Mouse (Mus musculus) myocyte (in vitro differentiated cells): ENCODE results near the gene Fetub.

Experiments used
- CEBPB ChIP-seq: IDR thresholded peaks from 2 replicates; pipeline ENCODE4 v1.6.1; 2011; ENCODE audit warnings: mild to moderate bottlenecking, moderate library complexity; ENCODE audit not compliant: poor library complexity, insufficient read depth, severe bottlenecking
- MAX ChIP-seq: IDR thresholded peaks from one replicate; pipeline ENCODE4 v1.6.1; 2011; ENCODE audit warnings: low read depth, mild to moderate bottlenecking, control low read depth
- MYOG ChIP-seq, 3 experiments: IDR thresholded peaks; one replicate each; pipeline ENCODE4 v1.6.1; 2011; ENCODE audit warnings: control low read depth in 2 of 3, low read depth in 2 of 3, mild to moderate bottlenecking in 2 of 3; ENCODE audit not compliant: insufficient read length in 2 of 3, control insufficient read depth in 1 of 3, insufficient read depth in 1 of 3
- POLR2A ChIP-seq: IDR thresholded peaks from one replicate; pipeline ENCODE4 v1.6.1; 2011; ENCODE audit warnings: low read depth, mild to moderate bottlenecking, control low read depth, moderate library complexity; ENCODE audit not compliant: insufficient read length
- POLR2AphosphoS2 ChIP-seq: IDR thresholded peaks from one replicate; pipeline ENCODE4 v1.6.1; 2011; ENCODE audit warnings: low read depth, control low read depth; ENCODE audit not compliant: insufficient read length
- TCF12 ChIP-seq: IDR thresholded peaks from one replicate; pipeline ENCODE4 v1.6.1; 2011; ENCODE audit warnings: mild to moderate bottlenecking, control low read depth; ENCODE audit not compliant: poor library complexity, insufficient read depth, severe bottlenecking
- TCF3 ChIP-seq: IDR thresholded peaks from one replicate; pipeline ENCODE4 v1.6.1; 2011; ENCODE audit warnings: low read depth, control low read depth; ENCODE audit not compliant: insufficient read length
- USF1 ChIP-seq: IDR thresholded peaks from one replicate; pipeline ENCODE4 v1.6.1; 2011; ENCODE audit warnings: low read depth, mild to moderate bottlenecking, control low read depth, moderate library complexity

DNA sequence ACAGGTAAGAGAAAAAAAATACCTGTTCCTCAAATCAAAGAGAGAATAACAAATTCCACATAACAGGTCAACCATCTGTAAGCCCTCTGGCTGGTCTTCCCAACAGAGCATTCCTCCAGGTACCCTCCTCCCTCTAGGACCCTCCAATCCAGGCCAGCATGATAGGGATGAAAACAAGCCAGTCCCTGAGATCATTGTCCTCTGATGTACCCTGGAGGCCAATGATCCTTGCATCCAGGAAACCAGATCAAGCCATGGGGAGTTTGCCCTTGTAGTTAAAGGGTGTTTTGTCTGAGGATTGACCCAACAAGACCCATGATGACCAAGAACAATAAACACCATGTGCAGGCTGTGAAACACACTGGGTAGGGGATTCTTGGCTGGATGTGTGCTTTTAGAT is 3.9 kb upstream of the Fetub start:
- TF ChIP-seq POLR2A (no peak), POLR2AphosphoS2 (no peak), TCF12 (no peak), MAX (no peak), MYOG (IDR thresholded peaks at IDR 0.05; ENCODE audit: control insufficient read depth in 1 of 3, insufficient read depth in 1 of 3, insufficient read length in 2 of 3, low read depth in 2 of 3) (no peak), USF1 (no peak), TCF3 (no peak), CEBPB (no peak)
